Mouse (Mus musculus): ENCODE results near the gene Prkcb.

DNA sequence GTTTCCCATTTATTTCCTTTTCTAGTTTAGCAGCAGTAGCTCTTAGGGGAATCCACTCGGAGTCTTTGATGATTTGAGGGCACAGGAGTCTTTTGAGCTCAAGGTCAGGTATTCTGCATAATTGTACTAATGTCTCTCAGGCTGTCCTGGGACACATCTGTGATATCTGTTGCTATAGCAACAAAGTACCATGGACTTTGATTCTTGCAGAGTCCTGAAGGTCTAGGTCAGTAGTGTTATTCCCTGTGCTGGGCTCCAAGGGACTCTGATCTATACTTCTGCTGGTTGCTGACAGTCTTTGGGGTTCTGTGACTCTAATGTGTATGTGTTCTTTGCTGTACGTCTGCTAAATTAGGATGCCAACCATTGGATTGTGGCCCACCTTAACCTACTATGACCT, 171.5 kb downstream of the Prkcb start:
- TF ChIP-seq CTCF (conservative IDR thresholded peaks at IDR 0.05; ENCODE audit: insufficient read depth, insufficient read length, low read depth, low read length) (no peak), POLR2A (IDR thresholded peaks at IDR 0.05; ENCODE audit: low read depth, low read length) (no peak)
